Mouse (Mus musculus) cortical plate, adult 2 months (tissue): ENCODE measurements around the gene Nol4l.

Experiments
- CTCF ChIP-seq: fragments of 200-500 bp; IDR thresholded peaks from 2 replicates; pipeline ENCODE4 v1.5.1; 2011; ENCODE audit warnings: mild to moderate bottlenecking, control low read depth, low read length; ENCODE audit not compliant: insufficient read depth; ENCODE audit errors: extremely low read depth
- POLR2A ChIP-seq: fragments of 200-500 bp; IDR thresholded peaks from 2 replicates; pipeline ENCODE4 v1.6.1; 2011; ENCODE audit warnings: mild to moderate bottlenecking, low read length, control low read depth; ENCODE audit not compliant: insufficient read depth; ENCODE audit errors: extremely low read depth

- TF ChIP-seq POLR2A (no peak), CTCF (no peak)
Observed at GRCm38 (mm10) chr2:153515582-153515981, 14.2 kb downstream of the Nol4l start.
